Mouse (Mus musculus) adipocyte (in vitro differentiated cells): ENCODE measurements at regions not wholly inside any gene's neighbourhood (a gene's known extent, or its start where the extent isn't known, plus 50 kb on each side); places are given as distances from the start of the nearest gene placed in this dataset.
A peak's percentile ranks its signal among the peaks of the same experiment; 100 is the strongest.

Experiments used
- DNase-seq: peaks from one replicate; pipeline ENCODE4 v3.0.0-alpha.2; 2016; ENCODE audit warnings: low spot score

- peak; percentile 99 for DNase-seq
Observed at GRCm38 (mm10) chr15:68363058-68363735, 1862.5 kb upstream of the Lrrc6 start.

GRCm38 (mm10) chr15:68362081-68363057, 1861.7 kb upstream of the Lrrc6 start:
- peak; percentile 73 for DNase-seq

- peak; percentile 32 for DNase-seq
Observed at GRCm38 (mm10) chr15:68360956-68361908, 1860.5 kb upstream of the Lrrc6 start.

- DNase-seq: no peak
Observed at GRCm38 (mm10) chr15:68359496-68359895, 1858.8 kb upstream of the Lrrc6 start.

GRCm38 (mm10) chr15:68355957-68356356, 1855.2 kb upstream of the Lrrc6 start:
- no peak for DNase-seq

- DNase-seq: no peak
Observed at GRCm38 (mm10) chr15:68344652-68345051, 1843.9 kb upstream of the Lrrc6 start.

GRCm38 (mm10) chr15:68342542-68342941, 1841.8 kb upstream of the Lrrc6 start:
- DNase-seq: peak; percentile 52

GRCm38 (mm10) chr15:68341056-68341455, 1840.3 kb upstream of the Lrrc6 start:
- DNase-seq: no peak

GRCm38 (mm10) chr15:68337264-68337663, 1836.6 kb upstream of the Lrrc6 start:
- DNase-seq: no peak

- DNase-seq: no peak
Observed at GRCm38 (mm10) chr15:68335837-68336236, 1835.1 kb upstream of the Lrrc6 start.

- peak; percentile 70 for DNase-seq
Observed at GRCm38 (mm10) chr15:68316116-68316515, 1815.4 kb upstream of the Lrrc6 start.
